Mouse (Mus musculus) MEL (cell line): ENCODE data around the gene Hoxb8.

Experiments
- CTCF ChIP-seq, 3 experiments: IDR thresholded peaks in 2 of 3; conservative IDR thresholded peaks in 1 of 3; 2 replicates each; pipeline ENCODE4 v1.5.1; 2011 to 2012; ENCODE audit warnings: low read length in 3 of 3, low read depth in 2 of 3, mild to moderate bottlenecking in 2 of 3, improper control_type of control experiment in 1 of 3, inconsistent platforms in 1 of 3, mixed read lengths in 1 of 3, moderate library complexity in 1 of 3; ENCODE audit not compliant: control insufficient read depth in 1 of 3, insufficient read depth in 1 of 3, poor library complexity in 1 of 3, severe bottlenecking in 1 of 3
- HCFC1 ChIP-seq: IDR thresholded peaks from 2 replicates; pipeline ENCODE4 v1.6.1; 2012; ENCODE audit warnings: low read depth, mild to moderate bottlenecking, inconsistent platforms, low read length, improper control_type of control experiment, moderate library complexity
- MXI1 ChIP-seq: IDR thresholded peaks from 2 replicates; pipeline ENCODE4 v1.6.1; 2011; ENCODE audit warnings: mild to moderate bottlenecking, low read depth, low read length, improper control_type of control experiment
- TBP ChIP-seq: IDR thresholded peaks from 2 replicates; pipeline ENCODE4 v1.8.0; 2011; ENCODE audit warnings: low read depth, low read length, improper control_type of control experiment

GRCm38 (mm10) chr11:96306183-96306907 lies 24.6 kb downstream of the Hoxb8 start:
- TF ChIP-seq CTCF (IDR thresholded peaks at IDR 0.05 in 2 of 3, conservative IDR thresholded peaks at IDR 0.05 in 1 of 3; ENCODE audit: control insufficient read depth in 1 of 3, insufficient read depth in 1 of 3, low read depth in 2 of 3, low read length in 3 of 3, poor library complexity in 1 of 3, severe bottlenecking in 1 of 3) (no peak), MXI1 (no peak), HCFC1 (no peak), TBP (no peak)
